Mouse (Mus musculus): Measurements from ENCODE around the gene Prkcb. TPM values are rescaled to one million over a fixed set of nuclear protein-coding genes. Genes with fewer than 3 reads are reported as not detected.

The Prkcb gene
- polyA plus RNA-seq, 1 experiment from 2014 or later, result 2.1 TPM

GRCm38 (mm10) chr7:122313690-122314477 lies 25.3 kb downstream of the Prkcb start:
- Histone ChIP-seq H3K27me3 (ENCODE audit: insufficient read depth, low read length) (no peaks in the 10 kb centered on the region), H3K4me3 (replicated peaks; ENCODE audit: low read depth, low read length) (no peak overlapping the region), H3K36me3 (ENCODE audit: insufficient read depth, low read length) (no peaks in the 10 kb centered on the region)

GRCm38 (mm10) chr7:122315720-122316331 lies 27.3 kb downstream of the Prkcb start:
- H3K4me1 ChIP-seq (replicated peaks; ENCODE audit: insufficient read depth, low read length), result no peaks in the 10 kb centered on the region
- ATAC-seq (replicated peaks; ENCODE audit: low FRiP score, low read depth) (no peak), DNase-seq (ENCODE audit: low spot score) (no peak)
- H3K4me2 ChIP-seq (ENCODE audit: low read length), result no peak overlapping the region
- no peaks in the 10 kb centered on the region for H3K9me3 ChIP-seq (replicated peaks; ENCODE audit: low read length)
- no peaks in the 10 kb centered on the region for H3K27me3 ChIP-seq (ENCODE audit: insufficient read depth, low read length)
- 87% methylated on average over 8 of the region's 8 CpGs for WGBS
- H3K9ac ChIP-seq (ENCODE audit: low read depth, low read length), result no peak overlapping the region
- no peak overlapping the region for H3K27ac ChIP-seq
- no peaks in the 10 kb centered on the region for H3K36me3 ChIP-seq (ENCODE audit: insufficient read depth, low read length)
- no peak for TF ChIP-seq CTCF (IDR thresholded peaks at IDR 0.05; ENCODE audit: low read depth)
- no peak overlapping the region for H3K4me3 ChIP-seq (replicated peaks; ENCODE audit: low read depth, low read length)

More at GRCm38 (mm10) chr7:122313690-122314477, 25.3 kb downstream of the Prkcb start:
- Histone ChIP-seq H3K9me3 (replicated peaks; ENCODE audit: low read length) (no peaks in the 10 kb centered on the region), H3K4me2 (ENCODE audit: low read length) (no peak overlapping the region), H3K9ac (ENCODE audit: low read depth, low read length) (no peak overlapping the region), H3K4me1 (replicated peaks; ENCODE audit: insufficient read depth, low read length) (no peaks in the 10 kb centered on the region), H3K27ac (no peak overlapping the region)
- 88% methylated on average over 12 of the region's 12 CpGs for WGBS
- no peak for TF ChIP-seq CTCF (IDR thresholded peaks at IDR 0.05; ENCODE audit: low read depth)
- no peak for DNase-seq (ENCODE audit: low spot score)
- no peak for ATAC-seq (replicated peaks; ENCODE audit: low FRiP score, low read depth)

GRCm38 (mm10) chr7:122316681-122317080 lies 28.1 kb downstream of the Prkcb start:
- Histone ChIP-seq H3K4me2 (ENCODE audit: low read length) (no peak overlapping the region), H3K9ac (ENCODE audit: low read depth, low read length) (no peak overlapping the region), H3K27ac (no peak overlapping the region), H3K4me3 (replicated peaks; ENCODE audit: low read depth, low read length) (no peak overlapping the region), H3K36me3 (ENCODE audit: insufficient read depth, low read length) (no peaks in the 10 kb centered on the region), H3K27me3 (ENCODE audit: insufficient read depth, low read length) (no peaks in the 10 kb centered on the region), H3K9me3 (replicated peaks; ENCODE audit: low read length) (no peaks in the 10 kb centered on the region), H3K4me1 (replicated peaks; ENCODE audit: insufficient read depth, low read length) (no peaks in the 10 kb centered on the region)
- no peak for ATAC-seq (replicated peaks; ENCODE audit: low FRiP score, low read depth)
- TF ChIP-seq CTCF (IDR thresholded peaks at IDR 0.05; ENCODE audit: low read depth), result no peak
- DNase-seq (ENCODE audit: low spot score), result no peak
- WGBS, result 74% methylated on average over 3 of the region's 3 CpGs

- no peak for TF ChIP-seq CTCF (IDR thresholded peaks at IDR 0.05; ENCODE audit: low read depth)
- ATAC-seq (replicated peaks; ENCODE audit: low FRiP score, low read depth), result no peak
These were observed 28.9 kb downstream of the Prkcb start for GRCm38 (mm10) chr7:122317485-122317884.

GRCm38 (mm10) chr7:122319566-122319965 lies 31.0 kb downstream of the Prkcb start:
- Histone ChIP-seq H3K36me3 (ENCODE audit: insufficient read depth, low read length) (no peaks in the 10 kb centered on the region), H3K4me3 (replicated peaks; ENCODE audit: low read depth, low read length) (no peak overlapping the region), H3K27ac (no peak overlapping the region), H3K9me3 (replicated peaks; ENCODE audit: low read length) (no peaks in the 10 kb centered on the region), H3K4me2 (ENCODE audit: low read length) (no peak overlapping the region), H3K9ac (ENCODE audit: low read depth, low read length) (no peak overlapping the region), H3K4me1 (replicated peaks; ENCODE audit: insufficient read depth, low read length) (no peaks in the 10 kb centered on the region), H3K27me3 (ENCODE audit: insufficient read depth, low read length) (no peaks in the 10 kb centered on the region)
- ATAC-seq (replicated peaks; ENCODE audit: low FRiP score, low read depth), result no peak
- no peak for DNase-seq (ENCODE audit: low spot score)
- no peak for TF ChIP-seq CTCF (IDR thresholded peaks at IDR 0.05; ENCODE audit: low read depth)
- WGBS, result 79% methylated on average over 9 of the region's 9 CpGs

More at GRCm38 (mm10) chr7:122317485-122317884, 28.9 kb downstream of the Prkcb start:
- Histone ChIP-seq H3K4me3 (replicated peaks; ENCODE audit: low read depth, low read length) (no peak overlapping the region), H3K9me3 (replicated peaks; ENCODE audit: low read length) (no peaks in the 10 kb centered on the region), H3K27me3 (ENCODE audit: insufficient read depth, low read length) (no peaks in the 10 kb centered on the region), H3K36me3 (ENCODE audit: insufficient read depth, low read length) (no peaks in the 10 kb centered on the region), H3K4me1 (replicated peaks; ENCODE audit: insufficient read depth, low read length) (no peaks in the 10 kb centered on the region), H3K9ac (ENCODE audit: low read depth, low read length) (no peak overlapping the region), H3K27ac (no peak overlapping the region), H3K4me2 (ENCODE audit: low read length) (no peak overlapping the region)
- DNase-seq (ENCODE audit: low spot score), result no peak

- Histone ChIP-seq H3K36me3 (ENCODE audit: insufficient read depth, low read length) (no peaks in the 10 kb centered on the region), H3K9ac (ENCODE audit: low read depth, low read length) (no peak overlapping the region), H3K27ac (no peak overlapping the region), H3K9me3 (replicated peaks; ENCODE audit: low read length) (no peaks in the 10 kb centered on the region), H3K4me3 (replicated peaks; ENCODE audit: low read depth, low read length) (no peak overlapping the region), H3K4me1 (replicated peaks; ENCODE audit: insufficient read depth, low read length) (no peaks in the 10 kb centered on the region), H3K27me3 (ENCODE audit: insufficient read depth, low read length) (no peaks in the 10 kb centered on the region), H3K4me2 (ENCODE audit: low read length) (no peak overlapping the region)
- ATAC-seq (replicated peaks; ENCODE audit: low FRiP score, low read depth) (no peak), DNase-seq (ENCODE audit: low spot score) (no peak)
- 94% methylated on average over 7 of the region's 7 CpGs for WGBS
- TF ChIP-seq CTCF (IDR thresholded peaks at IDR 0.05; ENCODE audit: low read depth), result no peak
These were observed 32.4 kb downstream of the Prkcb start for GRCm38 (mm10) chr7:122320843-122321544.
